ENCODE assay signal across 8 mouse cellular contexts in genomic region chr14:118987523-118988496, GRCm38 (mm10). TPM values are rescaled to one million over a fixed set of nuclear protein-coding genes. Genes with fewer than 3 reads are reported as not detected.
DNase-seq lines count a peak whose midpoint lies in the region; ATAC-seq and TF ChIP-seq lines count a peak whose summit lies in the region.

No protein-coding gene starts in this region.

- H3K36me3 ChIP-seq in limb, embryonic 14.5 days (ENCODE audit: control insufficient read depth, insufficient read depth, low read length) = peaks cover 44% of the 10 kb centered on the region
- peaks cover 34% of the 10 kb centered on the region for H3K36me3 ChIP-seq in limb, embryonic 10.5 days
- H3K36me3 ChIP-seq in hindbrain, embryonic 14.5 days (replicated peaks; ENCODE audit: control insufficient read depth, insufficient read depth) = peaks cover 42% of the 10 kb centered on the region
- H3K36me3 ChIP-seq in midbrain, embryonic 15.5 days (replicated peaks) = peaks cover 6% of the 10 kb centered on the region; the same call in 1 of the 2 replicates

- TF ChIP-seq POLR2A in limb, embryonic 14.5 days (IDR thresholded peaks at IDR 0.05; ENCODE audit: borderline replicate concordance, extremely low read depth, insufficient read depth, insufficient read length) = no peak

- H3K4me1 ChIP-seq in limb, embryonic 14.5 days (ENCODE audit: control insufficient read depth, insufficient read depth, low read length) = no peaks in the 10 kb centered on the region
- no peaks in the 10 kb centered on the region for H3K4me1 ChIP-seq in limb, embryonic 10.5 days
- H3K4me1 ChIP-seq in hindbrain, embryonic 14.5 days (replicated peaks; ENCODE audit: control insufficient read depth, insufficient read depth, low read length) = no peaks in the 10 kb centered on the region
- H3K4me1 ChIP-seq in midbrain, embryonic 15.5 days = no peaks in the 10 kb centered on the region

- no peak overlapping the region for H3K27ac ChIP-seq in limb, embryonic 14.5 days (replicated peaks; ENCODE audit: low read depth, low read length)
- H3K27ac ChIP-seq in limb, embryonic 10.5 days = no peak overlapping the region
- H3K27ac ChIP-seq in hindbrain, embryonic 14.5 days = no peak overlapping the region
- no peak overlapping the region for H3K27ac ChIP-seq in midbrain, embryonic 15.5 days

- WGBS in limb, embryonic 14.5 days = 53% methylated on average over 13 of the region's 13 CpGs
- WGBS in limb, embryonic 10.5 days = 49% methylated on average over 13 of the region's 13 CpGs
- WGBS in hindbrain, embryonic 14.5 days = 52% methylated on average over 13 of the region's 13 CpGs
- WGBS in midbrain, embryonic 15.5 days = 53% methylated on average over 13 of the region's 13 CpGs

- H3K9ac ChIP-seq in limb, embryonic 14.5 days (ENCODE audit: low read depth, low read length, severe bottlenecking) = no peak overlapping the region
- no peak overlapping the region for H3K9ac ChIP-seq in hindbrain, embryonic 14.5 days
- no peak overlapping the region for H3K9ac ChIP-seq in midbrain, embryonic 15.5 days

- no peaks in the 10 kb centered on the region for H3K27me3 ChIP-seq in limb, embryonic 14.5 days (ENCODE audit: control insufficient read depth, insufficient read depth, low read length)
- no peaks in the 10 kb centered on the region for H3K27me3 ChIP-seq in limb, embryonic 10.5 days (ENCODE audit: low read depth, poor library complexity, severe bottlenecking)
- H3K27me3 ChIP-seq in hindbrain, embryonic 14.5 days (ENCODE audit: control insufficient read depth, insufficient read depth, low read length) = no peaks in the 10 kb centered on the region
- H3K27me3 ChIP-seq in midbrain, embryonic 15.5 days (replicated peaks) = no peaks in the 10 kb centered on the region

- H3K9me3 ChIP-seq in limb, embryonic 14.5 days (ENCODE audit: control insufficient read depth, low read length) = no peaks in the 10 kb centered on the region
- no peaks in the 10 kb centered on the region for H3K9me3 ChIP-seq in limb, embryonic 10.5 days (replicated peaks)
- no peaks in the 10 kb centered on the region for H3K9me3 ChIP-seq in hindbrain, embryonic 14.5 days (ENCODE audit: control insufficient read depth, low read length)
- H3K9me3 ChIP-seq in midbrain, embryonic 15.5 days = no peaks in the 10 kb centered on the region

- no peak for DNase-seq in limb, embryonic 14.5 days (ENCODE audit: low spot score)
- no peak for DNase-seq in limb, embryonic 10.5 days (ENCODE audit: low spot score)
- peak; percentile 62 for DNase-seq in c-Kit-negative CD71-positive TER-119-positive erythroid progenitor cells, embryonic 14.5 days (ENCODE audit: low read depth, low spot score)
- DNase-seq in hindbrain, embryonic 14.5 days (ENCODE audit: low spot score) = no peak
- DNase-seq in frontal cortex, postnatal 36 days (ENCODE audit: low spot score in 2 of 2) = no peak
- no peak for DNase-seq in ovary, postnatal 10 days (ENCODE audit: low spot score)
- DNase-seq in right cerebral cortex, postnatal 10 days (ENCODE audit: low spot score in 2 of 2) = no peak

- no peak overlapping the region for H3K4me3 ChIP-seq in limb, embryonic 14.5 days (replicated peaks; ENCODE audit: low read length)
- H3K4me3 ChIP-seq in limb, embryonic 10.5 days = no peak overlapping the region
- no peak overlapping the region for H3K4me3 ChIP-seq in hindbrain, embryonic 14.5 days (replicated peaks; ENCODE audit: low read length)
- no peak overlapping the region for H3K4me3 ChIP-seq in midbrain, embryonic 15.5 days

- peak; percentile 44; the same call in 1 of the 2 replicates for ATAC-seq in limb, embryonic 14.5 days (ENCODE audit: low FRiP score, low read depth)
- no peak for ATAC-seq in hindbrain, embryonic 14.5 days (ENCODE audit: low FRiP score)
- peak; percentile 77 for ATAC-seq in midbrain, embryonic 15.5 days (replicated peaks)

- H3K4me2 ChIP-seq in limb, embryonic 14.5 days (replicated peaks; ENCODE audit: low read depth, low read length, severe bottlenecking) = no peak overlapping the region
- peak overlapping the region; percentile 19; the same call in 1 of the 2 replicates for H3K4me2 ChIP-seq in hindbrain, embryonic 14.5 days (replicated peaks)
- H3K4me2 ChIP-seq in midbrain, embryonic 15.5 days = peak overlapping the region; percentile 2; the same call in 1 of the 2 replicates

RNA-seq across cellular contexts. Expression of gene Dnajc3, which starts 50.0 kb away (rescaled TPM):
- 18.7 and 22.8 TPM in 2 replicates for polyA plus RNA-seq in limb, embryonic 14.5 days (2012; rRNA removed)
- polyA plus RNA-seq in limb, embryonic 14.5 days (2014; fragmentation: Nextera tagmentation; extraction: Ambion mirVana) = 35.7 and 42.0 TPM in 2 replicates
- polyA plus RNA-seq in limb, embryonic 10.5 days (2016; fragmentation: Nextera tagmentation; extraction: Ambion mirVana) = 32.9 and 34.2 TPM in 2 replicates
- polyA plus RNA-seq in hindbrain, embryonic 14.5 days (2014; fragmentation: Nextera tagmentation; extraction: Ambion mirVana) = 25.3 and 29.9 TPM in 2 replicates
- 20.2 and 22.0 TPM in 2 replicates for polyA plus RNA-seq in midbrain, embryonic 15.5 days (2015; fragmentation: Nextera tagmentation; extraction: Ambion mirVana)
